Mouse (Mus musculus) liver, embryonic 14.5 days (tissue): ENCODE measurements around the gene Gmds.

Experiments used
- CTCF ChIP-seq: IDR thresholded peaks from 2 replicates; pipeline ENCODE4 v1.5.1; 2016; ENCODE audit warnings: antibody characterized with exemption, low read depth, control low read depth
- EP300 ChIP-seq: IDR thresholded peaks from 2 replicates; pipeline ENCODE4 v1.6.1; 2016; ENCODE audit warnings: antibody characterized with exemption, low read depth

DNA sequence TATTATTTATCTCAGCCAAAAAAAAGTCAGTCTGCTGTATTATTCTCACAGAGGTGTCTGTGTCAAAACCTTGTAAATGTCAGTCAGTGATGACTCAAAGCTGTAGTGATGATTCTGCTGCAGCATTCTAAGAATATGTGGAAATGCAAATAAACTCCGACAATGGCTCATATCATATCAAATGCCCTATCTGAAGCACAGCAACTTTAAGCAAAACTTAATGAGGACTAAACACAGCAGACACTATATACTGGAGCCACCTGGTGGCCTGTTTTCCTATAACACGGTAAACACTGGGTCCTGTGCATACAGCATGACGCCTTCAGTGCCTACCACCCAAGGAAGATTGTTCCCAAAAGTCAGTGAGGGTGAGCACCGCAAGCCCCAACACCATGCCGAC, 41.1 kb downstream of the Gmds start:
- TF ChIP-seq CTCF (peak; percentile 48), EP300 (no peak)
